Mouse (Mus musculus): ENCODE results near the gene Cd59b. TPM values are rescaled to one million over a fixed set of nuclear protein-coding genes. Genes with fewer than 3 reads are reported as not detected.

Gene Cd59b
- 1 to 10 TPM; 3.5 to 3.7 TPM for total RNA-seq (2021)

DNA sequence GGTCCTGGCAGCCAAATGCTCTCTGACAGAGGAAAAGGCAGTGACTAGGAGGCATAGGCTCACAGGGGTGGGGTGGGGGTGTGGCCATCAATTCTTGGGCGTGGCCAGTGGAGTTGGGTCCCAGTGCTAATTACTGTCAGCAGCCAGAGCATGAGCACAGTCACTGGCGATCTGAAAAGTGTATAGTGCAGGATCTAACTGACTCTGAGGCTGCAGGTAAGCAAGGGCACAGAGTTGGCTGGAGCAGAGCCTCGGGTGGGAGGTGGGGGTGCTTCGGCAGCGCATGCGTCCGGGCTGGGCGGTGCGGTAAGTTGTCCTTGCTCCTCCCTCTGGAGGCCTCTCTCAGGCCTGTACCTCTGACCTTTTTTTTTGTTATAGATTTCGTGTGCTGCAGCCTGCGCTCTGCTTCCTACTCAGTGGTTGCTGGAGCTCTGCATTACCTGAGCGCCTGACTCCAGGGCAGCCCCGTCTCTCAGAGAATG lies at the start of gene Cd59b:
Cd59b (plus strand) TSS at position 146 of the 482 bp plus-strand sequence.
- intact Hi-C loops (cut with DNase I) = no loop called here
- peak; percentile 28 to 44 for DNase-seq

DNA sequence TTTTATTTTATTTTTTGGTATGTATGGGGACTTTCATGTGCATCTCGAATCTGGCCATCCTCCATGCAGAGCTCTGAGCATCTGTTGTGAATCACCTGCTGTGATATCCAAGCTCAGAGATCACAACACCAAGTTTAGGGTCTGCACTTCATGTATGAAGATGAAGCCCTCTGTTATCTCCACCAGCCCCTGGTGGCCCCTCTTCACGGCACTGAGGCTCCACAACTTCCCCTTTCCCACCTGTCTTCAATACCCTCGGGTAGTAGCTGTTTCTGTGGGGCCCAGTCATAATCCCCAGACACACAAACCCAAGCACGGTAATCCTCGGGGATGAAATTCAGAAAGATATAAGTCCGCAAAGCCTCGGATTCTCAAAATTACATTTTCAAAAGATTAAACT lies 46.6 kb upstream of the Cd59b start:
- intact Hi-C loops (cut with DNase I) = loop anchor here (10.0 kb wide), 1 partner anchor 472 kb away; the partner anchor contains the start of gene Hipk3
- no peak for DNase-seq

- intact Hi-C loops (cut with DNase I) = loop anchor here (10.0 kb wide), 1 partner anchor 470 kb away; the partner anchor contains the start of gene Hipk3
Measured at GRCm38 (mm10) chr2:104024656-104025055, 45.0 kb upstream of the Cd59b start.

DNA sequence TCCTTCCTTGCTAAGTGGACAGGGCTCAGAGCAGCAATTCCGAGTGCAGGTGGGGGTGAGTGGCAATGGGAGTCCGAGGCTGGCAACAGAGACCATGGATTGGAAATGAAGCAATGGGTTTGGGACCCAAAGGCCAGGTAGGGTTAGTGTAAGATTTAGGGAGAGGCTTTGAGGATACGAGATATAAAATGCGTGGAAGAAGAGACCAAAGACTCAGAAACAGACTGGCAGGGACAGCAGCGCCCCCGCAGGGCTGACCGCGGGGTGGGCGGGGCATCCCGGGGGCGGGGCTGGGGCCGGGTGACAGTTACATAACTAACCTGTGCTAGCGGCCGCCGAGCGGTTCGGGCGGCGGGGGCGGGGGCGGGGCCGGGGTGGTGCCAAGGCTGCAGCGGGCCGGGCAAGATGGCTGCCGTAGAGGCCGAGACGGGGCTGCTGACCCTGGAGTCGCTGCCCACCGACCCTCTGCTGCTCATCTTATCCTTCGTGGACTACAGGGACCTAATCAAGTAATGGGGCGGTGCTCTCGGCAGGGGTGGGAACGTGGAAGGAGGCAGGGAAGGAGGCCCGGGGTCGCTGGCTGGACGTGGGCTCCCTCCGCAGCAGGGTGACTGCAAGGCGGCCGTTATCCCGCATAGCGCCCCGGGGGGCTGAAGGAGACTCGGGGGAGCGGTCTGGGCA lies 42.1 kb upstream of the Cd59b start, which contains the start of gene Fbxo3:
Fbxo3 (plus strand) TSS at position 264 of the 681 bp plus-strand sequence.
- peak; percentile 82 to 85 for DNase-seq
- intact Hi-C loops (cut with DNase I) = loop anchor here (10.0 kb wide), 1 partner anchor 467 kb away; the partner anchor contains the start of gene Hipk3

More at GRCm38 (mm10) chr2:104024656-104025055, 45.0 kb upstream of the Cd59b start:
- no peak for DNase-seq

GRCm38 (mm10) chr2:104028139-104028723 lies 41.4 kb upstream of the Cd59b start, which contains the start of gene 4931422A03Rik:
Gene 4931422A03Rik (minus strand): TSS chr2:104028361.
- intact Hi-C loops (cut with DNase I) = loop anchor here (10.0 kb wide), 1 partner anchor 467 kb away; the partner anchor contains the start of gene Hipk3
- no peak for DNase-seq

- intact Hi-C loops (cut with DNase I) = loop anchor here (10.0 kb wide), 1 partner anchor 466 kb away; the partner anchor contains the start of gene Hipk3
- no peak for DNase-seq
Measured at GRCm38 (mm10) chr2:104029074-104029473, 40.6 kb upstream of the Cd59b start.

GRCm38 (mm10) chr2:104030381-104030780 lies 39.3 kb upstream of the Cd59b start:
- no peak for DNase-seq
- intact Hi-C loops (cut with DNase I) = loop anchor here (10.0 kb wide), 1 partner anchor 554 kb away; no protein-coding TSS in a partner anchor

DNA sequence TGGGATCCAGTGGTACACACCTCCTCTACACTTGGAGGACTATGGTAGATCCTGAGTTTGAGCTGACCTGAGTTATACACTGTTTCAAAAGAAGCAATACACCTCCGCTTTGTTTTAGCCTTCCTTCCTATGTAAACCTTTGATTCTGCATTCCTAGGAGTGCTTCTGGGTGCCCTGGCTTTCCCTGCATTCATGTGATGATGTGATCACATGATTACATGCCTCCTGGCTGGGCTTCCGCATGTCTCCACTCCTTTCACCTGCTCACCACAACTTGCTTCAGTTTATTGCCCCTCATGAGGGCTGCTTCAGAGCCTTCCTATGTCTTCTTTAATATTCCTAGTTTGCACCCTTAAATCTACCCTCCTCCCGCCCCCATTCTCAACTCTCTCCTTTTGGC lies 37.6 kb upstream of the Cd59b start:
- intact Hi-C loops (cut with DNase I) = loop anchor here (10.0 kb wide), 1 partner anchor 553 kb away; no protein-coding TSS in a partner anchor
- no peak for DNase-seq

DNA sequence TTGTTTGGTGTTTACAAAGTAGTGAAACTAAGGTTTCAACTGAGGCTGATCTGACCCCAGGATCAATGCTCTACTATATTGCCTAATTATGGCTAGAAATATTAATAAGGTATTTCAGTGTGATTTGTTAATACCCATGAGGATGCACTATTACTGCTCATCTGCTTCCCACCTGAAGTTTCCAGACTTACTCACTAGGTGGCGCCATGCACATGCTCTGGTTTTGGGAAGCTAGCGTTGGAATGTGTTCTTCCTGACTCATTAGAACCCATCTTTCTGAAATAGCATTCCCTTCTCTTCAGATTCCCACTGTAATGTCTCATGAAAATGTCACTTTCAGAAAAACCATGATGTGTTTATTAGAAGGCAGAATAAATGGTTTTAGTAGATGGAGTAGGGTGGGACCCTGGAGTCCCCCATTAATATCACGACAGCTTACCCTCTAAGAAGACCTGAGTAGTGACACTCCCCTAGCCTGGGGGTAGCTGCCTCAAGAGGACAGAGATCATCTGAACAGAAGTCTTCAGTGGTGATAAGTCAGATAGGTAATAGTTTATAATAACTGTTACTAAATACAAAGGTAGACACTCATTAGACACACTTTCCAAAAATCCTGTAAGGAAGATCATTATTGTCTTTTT lies 34.7 kb upstream of the Cd59b start:
- intact Hi-C loops (cut with DNase I) = loop anchor here (2.0 to 10.0 kb wide), 2 partner anchors 62 to 550 kb away; no protein-coding TSS in a partner anchor
- DNase-seq = peak; percentile 65 to 70

DNA sequence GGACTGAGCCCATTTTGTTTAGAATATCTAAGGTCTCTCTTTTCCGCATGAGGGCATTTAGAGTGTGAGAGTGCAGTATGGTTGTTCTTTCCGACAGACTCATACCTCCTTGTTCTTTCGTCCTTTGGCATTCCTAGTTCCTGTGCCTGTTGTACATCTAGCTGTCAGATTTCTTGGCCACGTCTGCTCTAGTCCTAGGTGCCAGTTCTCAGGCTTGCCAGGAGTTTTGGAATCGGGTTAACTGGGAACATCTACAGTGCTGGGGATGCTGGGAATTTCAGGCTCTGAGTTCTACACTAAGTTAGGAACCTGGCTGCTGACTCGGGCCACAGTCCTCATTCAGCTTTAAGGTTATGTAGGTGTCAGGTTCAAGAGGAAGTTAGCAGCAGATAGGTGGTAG lies 34.1 kb upstream of the Cd59b start:
- intact Hi-C loops (cut with DNase I) = loop anchor here (2.0 to 10.0 kb wide), 2 partner anchors 61 to 549 kb away; no protein-coding TSS in a partner anchor
- DNase-seq = peak; percentile 14 to 30

DNA sequence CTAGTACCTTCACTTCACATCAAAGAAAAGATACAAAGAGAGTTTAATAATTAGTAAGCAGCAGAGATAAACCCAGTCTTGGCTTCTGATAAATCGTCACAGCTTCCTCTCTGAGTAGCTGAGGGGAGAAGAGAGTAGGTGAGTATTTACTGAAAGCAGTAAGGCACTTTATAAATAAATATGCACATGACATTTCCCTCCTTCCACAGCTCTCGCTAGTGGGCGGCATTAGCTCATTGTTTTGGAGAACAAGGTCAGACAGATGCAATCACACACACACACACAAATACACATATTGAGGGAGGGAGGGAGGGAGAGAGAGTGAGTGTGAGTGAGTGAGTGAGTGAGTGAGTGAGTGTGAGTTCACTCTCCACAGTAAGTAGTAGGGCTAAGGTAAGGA lies 33.3 kb upstream of the Cd59b start:
- DNase-seq = no peak
- intact Hi-C loops (cut with DNase I) = loop anchor here (10.0 kb wide), 1 partner anchor 548 kb away; no protein-coding TSS in a partner anchor

DNA sequence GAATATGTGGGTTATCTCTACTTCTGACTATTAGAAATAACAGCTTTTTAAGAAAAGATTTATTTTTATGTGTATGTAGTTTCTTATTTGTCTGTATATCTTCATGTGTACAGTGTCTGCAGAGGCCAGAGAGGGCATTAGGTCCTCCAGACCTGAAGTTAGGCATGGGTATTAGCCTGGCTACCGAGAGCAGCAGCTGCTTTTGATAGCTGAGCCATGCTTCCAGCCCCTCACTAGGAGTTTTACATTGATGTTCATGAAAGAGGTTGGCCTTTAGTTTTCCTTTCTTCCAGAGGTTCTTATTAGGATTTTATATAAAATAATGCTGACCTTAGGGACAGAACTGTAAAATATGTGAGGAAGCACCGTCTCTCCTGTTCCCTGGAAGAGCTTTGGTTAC lies 31.4 kb upstream of the Cd59b start:
- intact Hi-C loops (cut with DNase I) = loop anchor here (10.0 kb wide), 1 partner anchor 547 kb away; no protein-coding TSS in a partner anchor
- DNase-seq = no peak

DNA sequence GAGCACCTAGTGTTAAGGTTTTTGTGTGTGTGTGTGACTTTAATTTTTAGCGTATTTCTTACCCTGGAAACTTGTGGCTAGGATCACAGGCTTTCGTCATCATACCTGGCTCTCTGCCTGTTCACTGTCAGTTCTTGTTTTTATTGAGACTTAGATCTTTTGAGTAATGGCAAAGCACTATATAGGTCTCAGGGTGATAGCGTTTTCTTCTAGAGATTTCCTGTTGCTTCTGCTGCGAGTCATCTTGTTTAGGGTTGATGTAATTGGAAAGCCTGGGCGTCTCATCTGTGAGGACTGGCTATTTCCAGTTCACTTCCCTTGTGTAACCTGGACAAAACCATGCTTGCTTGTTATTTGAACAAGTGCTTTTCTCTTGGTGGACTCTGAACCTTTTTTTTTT lies 28.0 kb upstream of the Cd59b start:
- intact Hi-C loops (cut with DNase I) = loop anchor here (5.0 kb wide), 2 partner anchors 81 to 391 kb away; partner anchors contain the start of gene A930018P22Rik
- no peak for DNase-seq

DNA sequence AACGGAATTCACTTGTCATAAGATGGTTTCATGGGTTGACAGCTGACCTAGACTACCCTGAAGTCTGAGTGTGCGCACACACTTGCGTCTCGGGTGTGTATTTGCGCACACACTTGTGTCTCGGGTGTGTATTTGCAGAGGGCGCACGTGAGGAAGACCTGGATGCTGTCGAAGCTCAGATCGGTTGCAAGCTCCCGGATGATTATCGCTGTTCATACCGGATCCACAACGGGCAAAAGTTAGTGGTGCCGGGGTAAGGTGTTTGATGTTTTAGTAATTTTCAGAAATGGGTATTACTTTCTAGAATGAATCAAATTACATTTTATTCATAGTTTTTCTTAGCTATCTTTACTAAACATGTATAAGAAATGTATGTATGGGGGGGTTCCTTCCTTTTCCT lies 26.9 kb upstream of the Cd59b start:
- intact Hi-C loops (cut with DNase I) = loop anchor here (5.0 kb wide), 2 partner anchors 80 to 390 kb away; partner anchors contain the start of gene A930018P22Rik
- DNase-seq = no peak

DNA sequence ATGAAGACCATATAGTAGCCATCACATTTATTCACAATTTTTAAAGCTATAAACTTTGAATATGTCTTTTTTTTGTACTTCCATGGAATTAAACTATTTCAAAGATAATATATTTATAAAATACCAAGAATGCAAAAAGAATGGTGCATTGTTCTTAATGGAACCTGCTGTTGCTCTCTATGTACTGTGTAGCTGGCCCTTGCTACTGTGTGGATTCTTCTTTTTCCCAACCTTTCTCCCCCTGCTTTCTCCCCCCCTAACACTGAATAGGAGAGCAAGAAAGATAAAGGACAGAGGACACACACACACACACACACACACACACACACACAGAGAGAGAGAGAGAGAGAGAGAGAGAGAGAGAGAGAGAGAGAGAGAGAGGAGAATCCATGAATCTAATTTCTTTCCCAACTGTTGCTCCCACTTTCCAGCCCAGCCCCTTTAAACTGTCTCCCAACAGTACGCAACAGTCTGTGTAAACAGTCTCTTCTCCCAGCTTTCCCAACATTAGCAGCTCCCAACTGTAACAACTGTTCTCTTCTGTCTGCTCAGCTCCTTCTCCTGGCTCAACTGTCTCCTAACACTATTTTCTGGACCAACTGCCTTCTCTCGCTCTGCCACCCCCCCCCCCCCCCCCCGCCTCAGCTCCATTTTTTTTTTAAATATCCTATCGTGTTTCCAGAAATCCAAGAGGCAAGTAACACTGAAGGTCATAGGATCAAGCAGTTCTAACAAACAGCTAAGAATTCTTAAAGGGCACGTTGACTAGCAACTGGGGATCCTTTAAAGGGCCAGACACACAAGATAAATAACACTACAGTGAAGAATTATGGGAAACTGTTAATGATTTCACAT lies 25.8 kb upstream of the Cd59b start:
- no peak for DNase-seq
- intact Hi-C loops (cut with DNase I) = loop anchor here (5.0 kb wide), 2 partner anchors 78 to 388 kb away; partner anchors contain the start of gene A930018P22Rik

GRCm38 (mm10) chr2:104044479-104045080 lies 25.1 kb upstream of the Cd59b start:
- intact Hi-C loops (cut with DNase I) = loop anchor here (5.0 kb wide), 2 partner anchors 78 to 388 kb away; partner anchors contain the start of gene A930018P22Rik
- DNase-seq = no peak

GRCm38 (mm10) chr2:104058381-104058780 lies 11.3 kb upstream of the Cd59b start:
- no peak for DNase-seq
- intact Hi-C loops (cut with DNase I) = no loop called here

- DNase-seq = no peak
Measured at GRCm38 (mm10) chr2:104058954-104059353, 10.7 kb upstream of the Cd59b start.

DNA sequence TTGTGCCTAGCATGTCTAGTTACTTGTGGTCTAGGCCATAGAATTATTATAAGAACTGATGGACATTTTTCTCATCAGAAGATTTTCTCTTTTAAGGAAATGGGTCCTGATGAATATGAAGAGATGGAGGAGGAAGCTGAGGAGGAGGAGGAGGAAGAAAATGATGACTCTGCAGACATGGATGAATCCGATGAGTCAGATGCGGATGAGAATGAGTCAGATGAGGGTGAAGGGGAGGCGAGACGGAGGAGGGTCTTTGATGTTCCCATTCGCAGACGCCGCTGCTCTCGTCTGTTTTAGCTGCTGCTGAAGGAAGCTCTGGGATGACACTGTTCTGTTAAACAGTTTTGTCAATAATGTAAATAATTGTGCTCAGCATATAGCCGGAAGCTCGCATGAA lies 9.9 kb upstream of the Cd59b start:
- DNase-seq = no peak
- intact Hi-C loops (cut with DNase I) = no loop called here

More at GRCm38 (mm10) chr2:104058954-104059353, 10.7 kb upstream of the Cd59b start:
- intact Hi-C loops (cut with DNase I) = no loop called here
